ENCODE assay signal across 18 mouse cellular contexts in genomic region chr1:166750236-166750635, GRCm38 (mm10).
A peak's percentile ranks its signal among the peaks of the same experiment; 100 is the strongest.
DNase-seq lines count a peak whose midpoint lies in the region; ATAC-seq and TF ChIP-seq lines count a peak whose summit lies in the region.
"Had no signal": no experiment of that assay in that cellular context is flagged by ENCODE, and none has a peak within 500 bp of the region (broad histone marks: within the 10 kb centered on the region; RNA-seq: fewer than 3 reads in every experiment).

No protein-coding gene starts in this region.

- ATAC-seq in forebrain, embryonic 13.5 days: peak; percentile 76
- no peak for ATAC-seq in heart, embryonic 12.5 days (ENCODE audit: insufficient number of reproducible peaks, low FRiP score)
- ATAC-seq: midbrain, embryonic 16.5 days had no signal

- H3K4me1 ChIP-seq in forebrain, embryonic 13.5 days: no peaks in the 10 kb centered on the region
- no peaks in the 10 kb centered on the region for H3K4me1 ChIP-seq in forebrain, embryonic 10.5 days
- no peaks in the 10 kb centered on the region for H3K4me1 ChIP-seq in heart, embryonic 12.5 days (replicated peaks)
- H3K4me1 ChIP-seq: heart, embryonic 15.5 days had no signal

- no peak overlapping the region for H3K27ac ChIP-seq in forebrain, embryonic 13.5 days
- H3K27ac ChIP-seq in forebrain, embryonic 10.5 days: no peak overlapping the region
- no peak overlapping the region for H3K27ac ChIP-seq in layer of hippocampus, adult 2 months
- H3K27ac ChIP-seq in heart, embryonic 12.5 days (ENCODE audit: poor library complexity, severe bottlenecking): no peak overlapping the region
- H3K27ac ChIP-seq: heart, embryonic 15.5 days; hindbrain, embryonic 14.5 days; liver, embryonic 14.5 days; macrophage had no signal

- H3K4me3 ChIP-seq in forebrain, embryonic 13.5 days: no peak overlapping the region
- H3K4me3 ChIP-seq in forebrain, embryonic 10.5 days: no peak overlapping the region
- H3K4me3 ChIP-seq in layer of hippocampus, adult 2 months: no peak overlapping the region
- no peak overlapping the region for H3K4me3 ChIP-seq in heart, embryonic 12.5 days
- H3K4me3 ChIP-seq: erythroblast, embryonic 14.5 days; heart, embryonic 15.5 days had no signal

- no peak for DNase-seq in forebrain, embryonic 10.5 days (ENCODE audit: extremely low spot score, low spot score)
- peak; percentile 43 for DNase-seq in MN1 (ENCODE audit: low spot score)
- peak; percentile 71 for DNase-seq in cerebellum, adult 8-10 months
- DNase-seq in layer of hippocampus, adult 2 months (ENCODE audit: low spot score in 2 of 2): peak; percentile 53 to 79
- no peak for DNase-seq in kidney, adult 9 months
- DNase-seq in c-Kit-positive CD71-positive TER-119-positive erythroid progenitor cells, embryonic 14.5 days (ENCODE audit: low spot score): no peak
- DNase-seq: adrenal gland, postnatal 25 days; gastrocnemius, postnatal 14 days; kidney, adult 8-10 months; thymus, postnatal 14 days had no signal

- 73% methylated on average over 4 of the region's 4 CpGs for WGBS in forebrain, embryonic 13.5 days
- WGBS in forebrain, embryonic 10.5 days: 88% methylated on average over 4 of the region's 4 CpGs
- WGBS in heart, embryonic 12.5 days: 80% methylated on average over 4 of the region's 4 CpGs

- no peaks in the 10 kb centered on the region for H3K9me3 ChIP-seq in forebrain, embryonic 13.5 days (replicated peaks)
- no peaks in the 10 kb centered on the region for H3K9me3 ChIP-seq in forebrain, embryonic 10.5 days
- H3K9me3 ChIP-seq in heart, embryonic 12.5 days (replicated peaks): no peaks in the 10 kb centered on the region
- H3K9me3 ChIP-seq: heart, embryonic 15.5 days had no signal

- H3K4me2 ChIP-seq in forebrain, embryonic 13.5 days: no peak overlapping the region
- H3K4me2 ChIP-seq in heart, embryonic 12.5 days: no peak overlapping the region
- H3K4me2 ChIP-seq: heart, embryonic 15.5 days; hindbrain, embryonic 14.5 days had no signal

- no peaks in the 10 kb centered on the region for H3K36me3 ChIP-seq in forebrain, embryonic 13.5 days (ENCODE audit: poor library complexity, severe bottlenecking)
- no peaks in the 10 kb centered on the region for H3K36me3 ChIP-seq in forebrain, embryonic 10.5 days (replicated peaks)
- no peaks in the 10 kb centered on the region for H3K36me3 ChIP-seq in heart, embryonic 12.5 days
- H3K36me3 ChIP-seq: heart, embryonic 15.5 days had no signal

- TF ChIP-seq CTCF in layer of hippocampus, adult 2 months (conservative IDR thresholded peaks at IDR 0.05): no peak

- H3K27me3 ChIP-seq in forebrain, embryonic 13.5 days: no peaks in the 10 kb centered on the region
- no peaks in the 10 kb centered on the region for H3K27me3 ChIP-seq in forebrain, embryonic 10.5 days (ENCODE audit: poor library complexity, severe bottlenecking)
- no peaks in the 10 kb centered on the region for H3K27me3 ChIP-seq in heart, embryonic 12.5 days (replicated peaks)
- H3K27me3 ChIP-seq: heart, embryonic 15.5 days had no signal

- no peak overlapping the region for H3K9ac ChIP-seq in forebrain, embryonic 13.5 days
- H3K9ac ChIP-seq in heart, embryonic 12.5 days: no peak overlapping the region
- H3K9ac ChIP-seq: heart, embryonic 15.5 days; hindbrain, embryonic 14.5 days; liver, embryonic 14.5 days had no signal

Comparison
In these comparisons a context has a peak if more than half of its experiments do, and no peak if none do; other contexts are left out.
1. DNase-seq: peak in MN1 (single experiment), cerebellum, adult 8-10 months (single experiment) and layer of hippocampus, adult 2 months (2 of 2); none in forebrain, embryonic 10.5 days (single experiment), kidney, adult 9 months (single experiment) and c-Kit-positive CD71-positive TER-119-positive erythroid progenitor cells, embryonic 14.5 days (single experiment).